Mouse (Mus musculus) C2C12 (cell line): Measurements from ENCODE around the gene Lrp1.

Experiments
- CEBPB ChIP-seq: IDR thresholded peaks from one replicate; pipeline ENCODE4 v1.6.1; 2011; ENCODE audit warnings: low read depth, mild to moderate bottlenecking, control low read depth, moderate library complexity
- CTCF ChIP-seq: IDR thresholded peaks from one replicate; pipeline ENCODE4 v1.5.1; 2011; ENCODE audit not compliant: control insufficient read depth, insufficient read depth, insufficient read length
- FOSL1 ChIP-seq: IDR thresholded peaks from one replicate; pipeline ENCODE4 v1.8.0; 2011; ENCODE audit warnings: mild to moderate bottlenecking, low read length; ENCODE audit not compliant: poor library complexity, insufficient read depth, severe bottlenecking
- MAX ChIP-seq: IDR thresholded peaks from one replicate; pipeline ENCODE4 v1.6.1; 2011; ENCODE audit warnings: mild to moderate bottlenecking, control low read depth
- MYOG ChIP-seq: IDR thresholded peaks from one replicate; pipeline ENCODE4 v1.6.1; 2011; ENCODE audit not compliant: control insufficient read depth, insufficient read length; ENCODE audit errors: extremely low read depth
- USF1 ChIP-seq: IDR thresholded peaks from one replicate; pipeline ENCODE4 v1.6.1; 2011; ENCODE audit warnings: low read depth, mild to moderate bottlenecking, control low read depth, moderate library complexity

GRCm38 (mm10) chr10:127605251-127605547 lies 15.7 kb downstream of the Lrp1 start:
- TF ChIP-seq CTCF (no peak), FOSL1 (no peak), MYOG (no peak), USF1 (no peak), MAX (no peak), CEBPB (no peak)
